Mouse (Mus musculus) monocyte, adult 5-6 weeks (primary cell): ENCODE data around the gene Abhd17c. TPM values are rescaled to one million over a fixed set of nuclear protein-coding genes. Genes with fewer than 3 reads are reported as not detected.

Source experiments
- ATAC-seq: fragments of 153-309, 156-312 bp; replicated peaks from 2 replicates; pipeline ENCODE4 v1.8.0; 2017; ENCODE audit warnings: mild to moderate bottlenecking; ENCODE audit not compliant: low TSS enrichment, insufficient number of reproducible peaks, severe bottlenecking, poor library complexity, low FRiP score
- total RNA-seq: library from RNA; stranded (forward); fragments of 200-1000, 200-491, 200-594 nt; gene quantifications from 3 replicates; pipeline ENCODE4 v1.2.3, GENCODE M21; 2017

Gene Abhd17c
- total RNA-seq, 1 experiment from 2014 or later = 12.1 TPM

- no peak for ATAC-seq
Measured at GRCm38 (mm10) chr7:84090793-84091192, 60.9 kb downstream of the Abhd17c start.

GRCm38 (mm10) chr7:84089777-84090176, 61.9 kb downstream of the Abhd17c start:
- no peak for ATAC-seq

GRCm38 (mm10) chr7:84088971-84089370, 62.7 kb downstream of the Abhd17c start:
- 0 out of 2 replicates have a peak, but pooled peaks have one; percentile 29 for ATAC-seq

- ATAC-seq = no peak
Measured at GRCm38 (mm10) chr7:84088191-84088590, 63.5 kb downstream of the Abhd17c start.

GRCm38 (mm10) chr7:84086039-84086829, 65.5 kb downstream of the Abhd17c start, which contains the start of gene Cemip:
Cemip (minus strand) TSS chr7:84086502.
- no peak for ATAC-seq

GRCm38 (mm10) chr7:84085049-84085945, 66.4 kb downstream of the Abhd17c start:
- no peak for ATAC-seq

- ATAC-seq = no peak
Measured at GRCm38 (mm10) chr7:84077257-84078013, 74.3 kb downstream of the Abhd17c start.

GRCm38 (mm10) chr7:84074266-84074665, 77.4 kb downstream of the Abhd17c start:
- ATAC-seq = no peak

GRCm38 (mm10) chr7:84073856-84074255, 77.8 kb downstream of the Abhd17c start:
- no peak for ATAC-seq

- no peak for ATAC-seq
Measured at GRCm38 (mm10) chr7:84068931-84069330, 82.8 kb downstream of the Abhd17c start.

GRCm38 (mm10) chr7:84059799-84060198, 91.9 kb downstream of the Abhd17c start:
- no peak for ATAC-seq

Other genes with a start within 250 kb of the Abhd17c start
- gene Cemip, start 65.4 kb downstream of the Abhd17c start, total RNA-seq = not detected in 3 replicates